Mouse (Mus musculus) testis, adult 2 months (tissue): ENCODE results near the gene Syn2. TPM values are rescaled to one million over a fixed set of nuclear protein-coding genes. Genes with fewer than 3 reads are reported as not detected.

ENCODE experiments used
- H3K27ac ChIP-seq: fragments of 200-500 bp; 2 replicates; pipeline ENCODE4 v1.5.1; 2012; ENCODE audit warnings: low read depth, low read length; ENCODE audit not compliant: control insufficient read depth, insufficient read depth
- H3K27me3 ChIP-seq: fragments of 200-500 bp; 2 replicates; pipeline ENCODE4 v1.6.1; 2012; ENCODE audit warnings: mild to moderate bottlenecking, low read length, moderate library complexity; ENCODE audit not compliant: control insufficient read depth, insufficient read depth
- H3K36me3 ChIP-seq: fragments of 200-500 bp; 2 replicates; pipeline ENCODE4 v1.6.1; 2012; ENCODE audit warnings: mild to moderate bottlenecking, low read length; ENCODE audit not compliant: control insufficient read depth, insufficient read depth
- H3K4me1 ChIP-seq: fragments of 200-500 bp; 2 replicates; pipeline ENCODE4 v1.6.1; 2012; ENCODE audit warnings: low read length; ENCODE audit not compliant: control insufficient read depth, insufficient read depth
- H3K4me3 ChIP-seq: fragments of 200-500 bp; 2 replicates; pipeline ENCODE4 v1.5.1; 2012; ENCODE audit warnings: low read depth, mild to moderate bottlenecking, low read length, moderate library complexity, mixed read lengths; ENCODE audit not compliant: control insufficient read depth
- CTCF ChIP-seq: fragments of 200-500 bp; IDR thresholded peaks from 2 replicates; pipeline ENCODE4 v1.5.1; 2012; ENCODE audit warnings: low read depth, mild to moderate bottlenecking, inconsistent platforms, low read length, moderate library complexity; ENCODE audit not compliant: control insufficient read depth, insufficient read depth, insufficient replicate concordance
- POLR2A ChIP-seq: fragments of 200-500 bp; IDR thresholded peaks from 2 replicates; pipeline ENCODE4 v1.6.1; 2012; ENCODE audit warnings: low read depth, mild to moderate bottlenecking, inconsistent platforms, low read length, moderate library complexity; ENCODE audit not compliant: control insufficient read depth
- polyA plus RNA-seq: library from polyadenylated mRNA; depleted of rRNA; stranded (reverse); fragments of >200 nt; gene quantifications from 2 replicates; pipeline ENCODE4 v1.2.3, GENCODE M21; 2012

The Syn2 gene
- polyA plus RNA-seq, 1 experiment = 9.2 TPM

DNA sequence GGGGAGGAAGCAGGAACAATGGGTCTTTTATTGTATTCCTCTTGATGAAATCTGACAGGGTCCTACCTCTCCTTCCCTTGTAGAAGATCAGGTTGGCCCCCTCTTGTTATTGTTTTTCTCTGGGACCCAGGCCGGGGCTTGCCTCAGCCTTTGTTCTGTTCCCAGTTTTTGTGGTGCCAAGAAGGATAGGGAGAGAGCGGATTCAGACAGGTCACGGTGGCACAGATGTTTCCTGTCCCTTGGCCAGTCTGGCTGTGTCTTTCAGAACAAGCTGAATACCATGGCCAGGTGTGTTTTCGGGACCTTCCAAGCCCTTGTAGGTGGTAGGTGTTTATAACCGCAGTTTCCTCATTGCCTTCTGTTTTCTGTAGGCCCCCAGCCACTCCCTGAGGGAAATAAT, 78.4 kb downstream of the Syn2 start:
- H3K4me1 ChIP-seq = no peaks in the 10 kb centered on the region
- H3K27ac ChIP-seq = no peak overlapping the region
- H3K36me3 ChIP-seq = no peaks in the 10 kb centered on the region
- H3K4me3 ChIP-seq = no peak overlapping the region
- H3K27me3 ChIP-seq = no peaks in the 10 kb centered on the region
- TF ChIP-seq POLR2A (no peak), CTCF (no peak)

DNA sequence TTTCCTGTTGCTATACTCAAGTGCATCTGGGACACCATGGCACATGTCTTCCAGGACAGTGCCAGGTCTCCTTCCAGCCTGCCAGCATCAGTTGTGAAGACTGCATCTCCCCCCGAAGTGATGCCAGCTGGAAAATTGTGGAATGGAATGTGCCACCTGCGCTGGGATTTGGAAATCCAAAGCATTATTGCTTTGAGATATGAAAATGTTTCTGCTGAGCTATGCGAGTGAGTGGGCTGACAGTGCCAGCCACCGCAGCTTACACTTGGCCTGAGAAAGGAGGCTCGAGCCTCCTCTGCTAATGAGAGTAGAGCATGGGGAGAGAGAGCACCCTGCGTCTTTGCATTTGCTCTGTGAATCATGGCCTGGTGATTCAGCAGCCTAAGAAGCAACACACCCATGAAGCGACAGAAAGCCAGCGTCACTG, 86.5 kb downstream of the Syn2 start:
- TF ChIP-seq POLR2A = no peak
- no peak for TF ChIP-seq CTCF
- no peak overlapping the region for H3K27ac ChIP-seq
- no peaks in the 10 kb centered on the region for H3K27me3 ChIP-seq
- no peaks in the 10 kb centered on the region for H3K36me3 ChIP-seq
- H3K4me3 ChIP-seq = no peak overlapping the region
- H3K4me1 ChIP-seq = no peaks in the 10 kb centered on the region

DNA sequence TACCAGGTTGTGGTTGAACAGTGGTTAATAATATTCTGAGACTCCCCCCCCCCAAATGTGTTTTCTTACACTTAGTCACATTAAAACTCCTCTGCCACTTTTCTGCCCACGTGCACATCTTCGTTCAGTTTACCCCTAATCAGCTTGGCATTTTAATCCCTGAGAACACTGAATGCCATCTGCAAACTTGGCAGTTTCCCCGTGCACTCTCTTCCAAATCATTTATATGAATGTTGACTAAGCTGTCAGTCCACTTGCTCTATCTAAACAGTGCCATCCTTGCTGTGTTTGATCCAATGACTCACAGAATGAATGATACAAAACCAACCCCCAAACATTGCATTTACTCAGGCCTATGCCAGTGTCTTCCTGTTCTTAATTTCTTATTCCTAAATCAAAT, 90.8 kb downstream of the Syn2 start:
- no peak for TF ChIP-seq CTCF
- TF ChIP-seq POLR2A = no peak
- no peaks in the 10 kb centered on the region for H3K4me1 ChIP-seq
- no peak overlapping the region for H3K27ac ChIP-seq
- H3K27me3 ChIP-seq = no peaks in the 10 kb centered on the region
- H3K4me3 ChIP-seq = no peak overlapping the region
- H3K36me3 ChIP-seq = no peaks in the 10 kb centered on the region

DNA sequence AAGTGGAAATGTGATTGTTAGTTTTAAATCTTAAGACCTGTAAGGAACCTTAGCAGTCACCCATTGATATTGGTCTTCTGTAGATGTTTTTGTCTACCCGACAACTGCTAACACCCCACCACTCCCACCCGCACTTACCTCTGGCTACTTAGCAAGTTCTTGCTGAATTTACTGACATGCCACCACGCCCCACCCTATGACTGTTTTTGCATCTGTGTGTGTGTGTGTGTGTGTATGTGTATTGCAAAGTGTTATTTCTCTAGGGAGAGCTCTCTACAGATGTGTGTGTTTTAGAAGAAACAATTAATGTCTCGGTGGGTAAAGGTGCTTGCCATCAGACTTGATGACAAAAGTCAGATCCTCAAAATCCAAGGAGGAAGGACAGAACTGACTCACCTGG, 92.3 kb downstream of the Syn2 start, which contains the start of gene Gm17482:
Gene Gm17482 (plus strand): TSS at position 301 of the 400 bp plus-strand sequence.
- no peak within 1 kb of the TSS for H3K4me3 ChIP-seq
- no peaks in the 10 kb centered on the region for H3K27me3 ChIP-seq
- H3K27ac ChIP-seq = no peak within 1 kb of the TSS
- H3K4me1 ChIP-seq = no peaks in the 10 kb centered on the region
- TF ChIP-seq POLR2A (no peak), CTCF (no peak)
- H3K36me3 ChIP-seq = no peaks in the 10 kb centered on the region

DNA sequence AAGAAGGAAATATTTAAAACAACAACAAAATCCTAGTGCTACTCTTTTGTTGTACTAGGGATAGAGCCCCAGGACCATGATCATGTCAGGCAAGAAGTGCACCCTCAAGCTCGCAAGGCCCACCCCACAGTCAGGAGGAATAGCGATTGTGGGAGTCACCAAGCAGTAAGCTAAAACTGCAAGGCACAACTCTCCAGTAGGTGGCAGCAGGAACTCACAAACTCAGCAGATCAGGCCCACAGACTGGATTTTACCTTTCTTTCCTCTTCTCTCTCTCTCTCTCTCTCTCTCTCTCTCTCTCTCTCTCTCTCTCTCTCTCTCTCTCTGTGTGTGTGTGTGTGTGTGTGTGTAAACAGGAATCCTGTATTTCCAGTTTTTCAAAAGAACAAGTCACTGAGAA, 92.8 kb downstream of the Syn2 start:
- no peaks in the 10 kb centered on the region for H3K36me3 ChIP-seq
- TF ChIP-seq POLR2A (no peak), CTCF (peak; percentile 54; the same call in 1 of the 2 replicates)

DNA sequence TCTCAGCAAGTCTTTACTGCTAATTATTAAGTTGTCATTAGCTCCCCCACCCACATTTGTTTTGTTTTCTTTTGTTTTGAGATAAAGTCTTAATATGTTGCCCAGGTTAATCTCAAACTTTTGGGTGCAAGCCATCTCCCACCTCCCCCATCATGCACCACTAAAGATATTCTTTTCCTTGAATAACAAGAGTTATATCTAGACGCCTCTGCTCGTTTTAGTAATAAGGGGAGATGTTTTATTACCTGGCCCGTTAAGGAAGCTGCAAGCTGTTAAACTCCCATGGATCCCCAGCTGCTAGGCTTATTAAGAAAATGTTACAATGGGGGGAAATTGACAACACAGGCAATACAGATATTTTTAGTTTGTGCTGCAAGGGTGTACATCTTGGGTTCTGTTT, 95.9 kb downstream of the Syn2 start:
- TF ChIP-seq POLR2A = no peak
- no peak for TF ChIP-seq CTCF
- Histone ChIP-seq H3K36me3 (no peaks in the 10 kb centered on the region), H3K27ac (no peak overlapping the region), H3K27me3 (no peaks in the 10 kb centered on the region), H3K4me1 (no peaks in the 10 kb centered on the region), H3K4me3 (no peak overlapping the region)

More for the DNA sequence above, 92.8 kb downstream of the Syn2 start:
- Histone ChIP-seq H3K27me3 (no peaks in the 10 kb centered on the region), H3K27ac (no peak overlapping the region), H3K4me3 (no peak overlapping the region), H3K4me1 (no peaks in the 10 kb centered on the region)

DNA sequence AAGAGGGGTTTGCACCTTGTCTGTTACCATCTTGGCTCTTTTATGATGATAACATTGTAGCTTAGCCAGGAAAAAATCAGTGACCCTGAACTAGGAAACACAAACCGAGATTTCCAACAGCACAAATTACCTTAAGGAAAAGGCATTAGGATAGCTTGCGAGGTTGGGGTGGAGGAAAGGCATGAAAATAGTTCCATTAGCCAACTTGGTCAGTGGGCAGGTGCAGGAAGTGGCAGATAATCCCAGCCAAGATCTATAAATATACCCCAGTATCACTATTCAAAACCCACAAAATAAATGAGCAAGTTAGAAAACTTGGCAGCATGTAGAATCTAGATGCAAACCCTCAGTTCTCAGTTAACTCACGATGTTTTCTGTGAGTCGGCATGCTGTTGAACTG, 97.1 kb downstream of the Syn2 start:
- no peak for TF ChIP-seq CTCF
- no peak for TF ChIP-seq POLR2A
- no peaks in the 10 kb centered on the region for H3K36me3 ChIP-seq
- H3K27ac ChIP-seq = no peak overlapping the region
- no peak overlapping the region for H3K4me3 ChIP-seq
- H3K27me3 ChIP-seq = no peaks in the 10 kb centered on the region
- H3K4me1 ChIP-seq = no peaks in the 10 kb centered on the region

DNA sequence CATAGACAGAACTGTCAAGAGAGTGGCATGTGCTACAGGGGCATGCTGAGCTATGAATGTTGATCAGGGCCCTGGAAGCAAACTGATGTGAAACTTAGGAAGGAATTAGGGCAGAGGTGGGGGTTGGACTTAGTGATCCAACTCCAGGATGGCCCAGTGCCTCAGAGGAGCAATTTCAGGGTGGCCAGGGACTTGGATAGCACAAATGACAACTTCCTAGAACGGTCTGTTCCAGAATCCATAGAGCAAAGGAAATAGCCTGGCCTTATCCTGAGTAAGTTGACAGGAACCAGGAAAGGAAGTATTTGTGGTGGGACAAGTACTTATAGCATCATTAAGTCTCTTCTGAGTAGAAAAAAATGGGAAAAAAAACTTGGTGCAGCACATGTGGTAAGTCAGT, 97.9 kb downstream of the Syn2 start:
- H3K4me1 ChIP-seq = no peaks in the 10 kb centered on the region
- no peaks in the 10 kb centered on the region for H3K27me3 ChIP-seq
- no peak overlapping the region for H3K4me3 ChIP-seq
- H3K27ac ChIP-seq = no peak overlapping the region
- H3K36me3 ChIP-seq = no peaks in the 10 kb centered on the region
- no peak for TF ChIP-seq CTCF
- TF ChIP-seq POLR2A = no peak
